25 mouse cellular contexts compared by ENCODE assay signal in the genomic region with DNA sequence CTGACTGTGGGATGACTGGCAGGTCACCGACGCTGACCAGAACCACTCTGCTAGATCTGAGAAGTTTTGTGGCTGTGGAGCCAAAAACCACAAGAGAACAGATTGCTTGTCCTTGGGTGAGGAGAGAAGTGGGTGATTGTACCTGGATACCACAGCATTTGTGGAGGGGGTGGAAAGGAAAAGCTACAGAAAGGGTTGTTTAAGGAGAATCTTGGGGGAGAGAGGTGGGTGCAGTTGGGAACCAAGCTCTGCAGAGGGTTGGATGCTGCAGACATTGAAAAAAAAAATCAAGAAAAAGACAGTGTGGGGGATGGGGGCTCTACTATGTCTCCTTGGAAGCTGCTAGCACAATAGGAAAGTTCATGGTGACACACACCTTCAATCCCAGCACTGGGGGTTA.
"Had no signal": no experiment of that assay in that cellular context is flagged by ENCODE, and none has a peak within 500 bp of the region (broad histone marks: within the 10 kb centered on the region; RNA-seq: fewer than 3 reads in every experiment).

No protein-coding gene starts in this region.

- H3K9ac ChIP-seq: heart, embryonic 13.5 days; heart, embryonic 15.5 days; hindbrain, embryonic 13.5 days; hindbrain, embryonic 15.5 days; kidney, embryonic 15.5 days; limb, embryonic 12.5 days had no signal

- H3K27me3 ChIP-seq: heart, embryonic 15.5 days; hindbrain, embryonic 15.5 days; limb, embryonic 12.5 days had no signal

- H3K4me2 ChIP-seq: heart, embryonic 11.5 days; heart, embryonic 13.5 days; heart, embryonic 15.5 days; hindbrain, embryonic 13.5 days; hindbrain, embryonic 15.5 days; kidney, embryonic 15.5 days; limb, embryonic 12.5 days; liver, embryonic 11.5 days had no signal

- H3K4me1 ChIP-seq: heart, embryonic 15.5 days; hindbrain, embryonic 15.5 days; kidney, embryonic 15.5 days; limb, embryonic 10.5 days; limb, embryonic 12.5 days had no signal

- ATAC-seq: hindbrain, postnatal 0 days; intestine, embryonic 16.5 days had no signal

- H3K9me3 ChIP-seq: heart, embryonic 15.5 days; hindbrain, embryonic 13.5 days; hindbrain, embryonic 15.5 days; kidney, embryonic 15.5 days; limb, embryonic 10.5 days; limb, embryonic 12.5 days had no signal

- H3K4me3 ChIP-seq: heart, adult 2 months; heart, embryonic 13.5 days; heart, embryonic 15.5 days; hindbrain, embryonic 13.5 days; hindbrain, embryonic 15.5 days; kidney, embryonic 15.5 days; left cerebral cortex, adult 2 months; limb, embryonic 10.5 days; limb, embryonic 12.5 days had no signal

- DNase-seq: gastrocnemius, postnatal 14 days; gastrocnemius, postnatal 36 days; heart, adult 11 months; heart, adult 2 months; heart, postnatal 14 days; heart, postnatal 36 days; kidney, adult 11 months; kidney, adult 2 months; kidney, adult 9 months; kidney, postnatal 14 days; kidney, postnatal 36 days; liver had no signal

- H3K36me3 ChIP-seq: hindbrain, embryonic 13.5 days; hindbrain, embryonic 15.5 days; kidney, embryonic 15.5 days; limb, embryonic 10.5 days; limb, embryonic 12.5 days had no signal

- H3K27ac ChIP-seq: heart, adult 2 months; heart, embryonic 13.5 days; heart, embryonic 15.5 days; hindbrain, embryonic 13.5 days; hindbrain, embryonic 15.5 days; hindbrain, postnatal 0 days; kidney, embryonic 15.5 days; kidney, postnatal 0 days; left cerebral cortex, adult 2 months; limb, embryonic 10.5 days; limb, embryonic 12.5 days had no signal
